Mouse (Mus musculus) heart, embryonic 13.5 days (tissue): ENCODE measurements around the gene Rptor. TPM values are rescaled to one million over a fixed set of nuclear protein-coding genes. Genes with fewer than 3 reads are reported as not detected.
A peak's percentile ranks its signal among the peaks of the same experiment; 100 is the strongest.

Experiments
- ATAC-seq: fragments of 200-750 bp; cut with Nextera tagmentation; 2 replicates; pipeline ENCODE4 v1.8.0; 2017; ENCODE audit warnings: moderate TSS enrichment; ENCODE audit not compliant: insufficient number of reproducible peaks, low FRiP score, low TSS enrichment; ENCODE audit errors: extremely low read depth
- H3K27ac ChIP-seq: fragments of 300-500 bp; sonication (generic); replicated peaks from 2 replicates; pipeline ENCODE4 v1.5.1; 2015; ENCODE audit warnings: moderate library complexity, mild to moderate bottlenecking, inconsistent platforms
- H3K27me3 ChIP-seq: fragments of 300-500 bp; sonication (generic); replicated peaks from 2 replicates; pipeline ENCODE4 v1.6.1; 2015; ENCODE audit warnings: mild to moderate bottlenecking, inconsistent platforms
- H3K36me3 ChIP-seq: fragments of 300-500 bp; sonication (generic); 2 replicates; pipeline ENCODE4 v1.6.1; 2015; ENCODE audit warnings: mild to moderate bottlenecking, inconsistent platforms
- H3K4me1 ChIP-seq: fragments of 300-500 bp; sonication (generic); 2 replicates; pipeline ENCODE4 v1.6.1; 2015; ENCODE audit warnings: inconsistent platforms
- H3K4me2 ChIP-seq: fragments of 300-500 bp; sonication (generic); 2 replicates; pipeline ENCODE4 v1.6.1; 2015; ENCODE audit warnings: inconsistent platforms, mild to moderate bottlenecking, moderate library complexity
- H3K4me3 ChIP-seq: fragments of 300-500 bp; sonication (generic); 2 replicates; pipeline ENCODE4 v1.5.1; 2015; ENCODE audit warnings: moderate library complexity, mild to moderate bottlenecking, inconsistent platforms
- H3K9ac ChIP-seq: fragments of 300-500 bp; sonication (generic); 2 replicates; pipeline ENCODE4 v1.6.1; 2015; ENCODE audit warnings: inconsistent platforms, mild to moderate bottlenecking, moderate library complexity
- H3K9me3 ChIP-seq: fragments of 300-500 bp; sonication (generic); 2 replicates; pipeline ENCODE4 v1.6.1; 2016; ENCODE audit warnings: inconsistent platforms
- WGBS: fragments of 180-500 bp; shearing (Covaris S2); methylation state at CpG from one replicate; pipeline ENCODE4 v1.1.7; 2015; ENCODE audit warnings: mixed read lengths; 5-methylcytosine and 5-hydroxymethylcytosine counted together
- polyA plus RNA-seq: library from polyadenylated mRNA; unstranded; fragments of >200 nt; fragmentation: Nextera tagmentation; extraction: Ambion mirVana; gene quantifications from 2 replicates; pipeline ENCODE4 v1.2.1, GENCODE M21; 2015

Rptor gene
- polyA plus RNA-seq, 1 experiment from 2014 or later = 7.0 TPM

GRCm38 (mm10) chr11:119868138-119868537 is 265.4 kb downstream of the Rptor start:
- H3K9ac ChIP-seq = no peak overlapping the region
- H3K36me3 ChIP-seq = peaks cover 66% of the 10 kb centered on the region
- WGBS = 77% methylated on average over 3 of the region's 3 CpGs
- H3K27ac ChIP-seq = no peak overlapping the region
- no peaks in the 10 kb centered on the region for H3K9me3 ChIP-seq
- no peak overlapping the region for H3K4me2 ChIP-seq
- H3K4me3 ChIP-seq = no peak overlapping the region
- ATAC-seq = no peak
- H3K27me3 ChIP-seq = no peaks in the 10 kb centered on the region
- peaks cover 4% of the 10 kb centered on the region; the same call in 1 of the 2 replicates for H3K4me1 ChIP-seq

DNA sequence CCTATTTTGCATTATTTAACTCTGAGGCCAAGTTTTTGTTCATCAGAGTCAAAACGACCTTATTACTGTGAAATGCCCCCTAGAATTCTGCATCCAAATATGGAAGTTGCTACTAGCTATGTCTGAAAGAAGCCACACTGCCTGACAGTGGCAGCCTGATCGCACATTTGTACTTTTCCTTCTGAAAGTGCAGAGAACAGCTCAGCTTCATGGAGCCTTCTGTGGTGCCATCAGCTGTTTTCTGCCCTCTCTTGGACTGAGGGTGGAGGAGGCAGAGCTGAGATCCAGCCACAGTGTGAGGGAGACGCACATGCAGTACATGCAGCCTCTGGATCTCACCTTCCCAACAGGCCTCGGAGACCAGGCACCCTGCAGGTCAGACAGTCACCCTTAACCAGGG is 265.9 kb downstream of the Rptor start:
- no peak overlapping the region for H3K4me2 ChIP-seq
- no peak overlapping the region for H3K9ac ChIP-seq
- no peak overlapping the region for H3K27ac ChIP-seq
- H3K27me3 ChIP-seq = no peaks in the 10 kb centered on the region
- no peaks in the 10 kb centered on the region for H3K4me1 ChIP-seq
- H3K9me3 ChIP-seq = no peaks in the 10 kb centered on the region
- ATAC-seq = no peak
- no peak overlapping the region for H3K4me3 ChIP-seq
- 80% methylated on average over 4 of the region's 4 CpGs for WGBS
- H3K36me3 ChIP-seq = peaks cover 70% of the 10 kb centered on the region

GRCm38 (mm10) chr11:119871141-119871540 is 268.4 kb downstream of the Rptor start:
- no peaks in the 10 kb centered on the region for H3K9me3 ChIP-seq
- no peaks in the 10 kb centered on the region for H3K4me1 ChIP-seq
- H3K36me3 ChIP-seq = peaks cover 83% of the 10 kb centered on the region
- no peak overlapping the region for H3K4me3 ChIP-seq
- H3K27ac ChIP-seq = no peak overlapping the region
- H3K4me2 ChIP-seq = no peak overlapping the region
- ATAC-seq = no peak
- H3K27me3 ChIP-seq = no peaks in the 10 kb centered on the region
- H3K9ac ChIP-seq = no peak overlapping the region
- 75% methylated on average over 7 of the region's 7 CpGs for WGBS

GRCm38 (mm10) chr11:119873643-119874042 is 270.9 kb downstream of the Rptor start:
- no peak for ATAC-seq
- Histone ChIP-seq H3K36me3 (peaks cover 95% of the 10 kb centered on the region), H3K4me1 (no peaks in the 10 kb centered on the region), H3K9me3 (no peaks in the 10 kb centered on the region), H3K4me2 (no peak overlapping the region), H3K9ac (no peak overlapping the region), H3K27me3 (no peaks in the 10 kb centered on the region), H3K4me3 (no peak overlapping the region), H3K27ac (no peak overlapping the region)
- WGBS = 87% methylated on average over 4 of the region's 4 CpGs

- Histone ChIP-seq H3K27ac (no peak overlapping the region), H3K27me3 (no peaks in the 10 kb centered on the region), H3K9ac (no peak overlapping the region), H3K4me2 (no peak overlapping the region), H3K36me3 (peaks cover 95% of the 10 kb centered on the region), H3K9me3 (no peaks in the 10 kb centered on the region), H3K4me1 (no peaks in the 10 kb centered on the region), H3K4me3 (no peak overlapping the region)
- 83% methylated on average over 1 of the region's 1 CpGs for WGBS
- ATAC-seq = no peak
These were observed 272.1 kb downstream of the Rptor start for GRCm38 (mm10) chr11:119874841-119875240.

DNA sequence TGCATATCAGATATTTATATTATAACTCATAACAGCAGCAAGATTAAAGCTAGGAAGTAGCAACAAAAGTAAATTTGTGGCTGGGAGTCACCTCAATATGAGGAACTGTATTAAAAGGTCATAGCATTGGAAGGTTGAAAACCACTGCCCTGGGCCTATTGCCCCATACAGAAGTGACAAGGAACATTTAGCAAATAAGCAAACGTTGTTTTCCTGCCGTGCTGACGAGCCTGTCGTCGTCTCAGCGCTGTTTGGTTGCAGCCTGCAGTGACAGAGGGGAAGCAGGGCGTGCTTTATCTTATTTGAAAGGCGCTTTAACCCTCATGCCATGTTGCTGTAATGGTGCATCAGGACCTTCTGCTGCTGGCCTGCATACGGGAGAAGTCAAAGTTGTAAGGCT is 273.0 kb downstream of the Rptor start:
- Histone ChIP-seq H3K27me3 (no peaks in the 10 kb centered on the region), H3K9me3 (no peaks in the 10 kb centered on the region), H3K4me1 (no peaks in the 10 kb centered on the region), H3K36me3 (peaks cover 99% of the 10 kb centered on the region), H3K27ac (no peak overlapping the region), H3K9ac (no peak overlapping the region), H3K4me2 (no peak overlapping the region), H3K4me3 (no peak overlapping the region)
- 74% methylated on average over 9 of the region's 9 CpGs for WGBS
- no peak for ATAC-seq

DNA sequence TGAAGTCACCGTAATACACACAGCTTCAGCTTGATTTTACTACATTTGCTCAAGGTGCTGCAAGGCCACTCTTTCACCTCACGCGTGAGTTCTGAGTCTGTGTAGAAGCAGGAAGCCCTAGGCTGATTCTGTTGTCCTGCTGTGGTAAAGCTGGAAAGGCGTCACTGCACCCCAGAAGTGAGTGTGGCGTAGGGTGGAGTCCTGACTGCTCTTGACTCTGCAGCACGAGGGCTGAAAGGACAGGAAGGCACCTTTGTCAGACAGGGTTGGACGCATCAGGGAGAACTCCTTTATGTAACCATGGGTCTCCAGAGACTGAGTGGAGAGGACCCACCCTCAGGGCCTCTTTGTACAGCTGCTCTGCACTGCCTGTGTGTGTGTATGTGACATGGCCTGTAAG is 274.4 kb downstream of the Rptor start:
- no peak overlapping the region for H3K9ac ChIP-seq
- H3K27ac ChIP-seq = no peak overlapping the region
- H3K9me3 ChIP-seq = no peaks in the 10 kb centered on the region
- H3K36me3 ChIP-seq = peaks cover 93% of the 10 kb centered on the region
- no peak overlapping the region for H3K4me2 ChIP-seq
- 88% methylated on average over 7 of the region's 7 CpGs for WGBS
- H3K27me3 ChIP-seq = no peaks in the 10 kb centered on the region
- ATAC-seq = no peak
- no peaks in the 10 kb centered on the region for H3K4me1 ChIP-seq
- no peak overlapping the region for H3K4me3 ChIP-seq

DNA sequence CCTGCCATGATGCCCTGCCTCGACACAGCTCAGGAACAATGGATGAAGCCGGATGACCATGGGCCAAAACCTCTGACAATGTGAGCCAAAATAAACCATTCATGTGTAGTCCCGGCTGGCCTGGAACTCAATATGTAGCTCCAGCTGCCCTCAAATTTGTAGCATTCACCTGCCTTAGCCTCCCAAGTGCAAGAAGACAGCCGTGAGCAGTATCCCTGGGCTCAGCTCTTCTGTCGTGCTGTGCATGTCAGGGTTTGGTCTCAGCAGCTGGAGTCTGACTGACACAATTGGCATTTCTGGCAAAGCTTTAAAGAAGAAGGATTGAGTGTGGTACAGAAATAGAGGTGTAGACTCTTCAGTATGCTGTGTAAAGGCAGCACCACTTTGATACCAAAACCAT is 276.9 kb downstream of the Rptor start:
- peaks cover 20% of the 10 kb centered on the region for H3K4me1 ChIP-seq
- H3K9me3 ChIP-seq = no peaks in the 10 kb centered on the region
- H3K4me2 ChIP-seq = no peak overlapping the region
- H3K9ac ChIP-seq = no peak overlapping the region
- 87% methylated on average over 5 of the region's 5 CpGs for WGBS
- ATAC-seq = no peak
- H3K27me3 ChIP-seq = no peaks in the 10 kb centered on the region
- H3K4me3 ChIP-seq = no peak overlapping the region
- H3K27ac ChIP-seq = no peak overlapping the region
- H3K36me3 ChIP-seq = peaks cover 73% of the 10 kb centered on the region

GRCm38 (mm10) chr11:119883646-119884045 is 280.9 kb downstream of the Rptor start:
- Histone ChIP-seq H3K27me3 (no peaks in the 10 kb centered on the region), H3K9me3 (no peaks in the 10 kb centered on the region), H3K9ac (peak overlapping the region; percentile 47; the same call in 1 of the 2 replicates), H3K4me1 (peaks cover 29% of the 10 kb centered on the region), H3K4me2 (no peak overlapping the region), H3K36me3 (peaks cover 68% of the 10 kb centered on the region), H3K27ac (no peak overlapping the region), H3K4me3 (no peak overlapping the region)
- WGBS = 23% methylated on average over 2 of the region's 2 CpGs
- ATAC-seq = peak; percentile 37; the same call in 1 of the 2 replicates

GRCm38 (mm10) chr11:119889966-119890365 is 287.3 kb downstream of the Rptor start:
- no peak overlapping the region for H3K4me2 ChIP-seq
- no peak for ATAC-seq
- H3K4me3 ChIP-seq = no peak overlapping the region
- peaks cover 7% of the 10 kb centered on the region for H3K4me1 ChIP-seq
- H3K36me3 ChIP-seq = peaks cover 94% of the 10 kb centered on the region
- H3K9me3 ChIP-seq = no peaks in the 10 kb centered on the region
- H3K27ac ChIP-seq = no peak overlapping the region
- H3K27me3 ChIP-seq = no peaks in the 10 kb centered on the region
- 83% methylated on average over 3 of the region's 3 CpGs for WGBS
- H3K9ac ChIP-seq = no peak overlapping the region

DNA sequence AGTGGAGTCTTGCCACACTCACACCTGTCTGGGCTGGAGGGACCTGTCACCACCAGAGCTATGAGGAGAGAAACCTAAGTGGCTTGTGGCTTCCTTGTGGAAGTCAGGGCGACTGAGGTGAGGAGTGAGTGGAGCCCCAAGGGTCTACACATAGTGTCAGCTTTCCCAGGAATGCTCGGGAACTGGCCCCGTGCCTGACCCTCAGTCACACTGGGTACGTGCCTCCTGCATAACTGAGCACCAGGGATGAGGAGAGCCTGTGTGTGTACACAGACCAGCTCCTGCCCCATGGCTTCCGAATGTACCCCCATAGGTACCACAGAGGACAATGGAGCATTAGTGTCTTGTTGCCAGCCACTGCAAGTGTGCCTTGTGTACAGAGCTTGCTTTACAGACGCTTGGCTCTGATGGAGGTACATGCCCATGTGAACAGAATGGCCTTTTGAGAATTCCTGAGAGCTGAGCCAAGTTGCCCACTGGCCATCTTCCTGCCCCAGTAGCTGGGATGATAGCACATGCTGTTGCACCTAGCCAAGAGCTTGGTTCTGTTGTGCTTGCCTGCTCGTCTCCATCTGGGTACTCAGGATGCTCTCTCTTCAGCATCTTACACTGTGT is 289.0 kb downstream of the Rptor start:
- WGBS = 84% methylated on average over 7 of the region's 7 CpGs
- no peak for ATAC-seq
- H3K36me3 ChIP-seq = peaks cover 93% of the 10 kb centered on the region

GRCm38 (mm10) chr11:119893667-119894236 is 291.0 kb downstream of the Rptor start:
- WGBS = 68% methylated on average over 10 of the region's 10 CpGs
- no peaks in the 10 kb centered on the region for H3K4me1 ChIP-seq
- H3K9ac ChIP-seq = no peak overlapping the region
- H3K27ac ChIP-seq = no peak overlapping the region
- no peak overlapping the region for H3K4me2 ChIP-seq
- no peaks in the 10 kb centered on the region for H3K27me3 ChIP-seq
- H3K9me3 ChIP-seq = no peaks in the 10 kb centered on the region
- ATAC-seq = no peak
- peaks cover 97% of the 10 kb centered on the region for H3K36me3 ChIP-seq
- no peak overlapping the region for H3K4me3 ChIP-seq

More for the DNA sequence above, 289.0 kb downstream of the Rptor start:
- Histone ChIP-seq H3K4me1 (no peaks in the 10 kb centered on the region), H3K27me3 (no peaks in the 10 kb centered on the region), H3K4me3 (no peak overlapping the region), H3K4me2 (no peak overlapping the region), H3K9ac (no peak overlapping the region), H3K27ac (no peak overlapping the region), H3K9me3 (no peaks in the 10 kb centered on the region)
